Mouse (Mus musculus): ENCODE results near the gene Hps4. TPM values are rescaled to one million over a fixed set of nuclear protein-coding genes. Genes with fewer than 3 reads are reported as not detected.
A peak's percentile ranks its signal among the peaks of the same experiment; 100 is the strongest.
"Not testable (repeated sequence)": the region's sequence is repeated elsewhere in the genome, so short reads cannot be mapped to it uniquely, and the experiment has no call there.

Gene Hps4
- total RNA-seq, 2 experiments from 2014 or later: 26.9 to 38.3 TPM

DNA sequence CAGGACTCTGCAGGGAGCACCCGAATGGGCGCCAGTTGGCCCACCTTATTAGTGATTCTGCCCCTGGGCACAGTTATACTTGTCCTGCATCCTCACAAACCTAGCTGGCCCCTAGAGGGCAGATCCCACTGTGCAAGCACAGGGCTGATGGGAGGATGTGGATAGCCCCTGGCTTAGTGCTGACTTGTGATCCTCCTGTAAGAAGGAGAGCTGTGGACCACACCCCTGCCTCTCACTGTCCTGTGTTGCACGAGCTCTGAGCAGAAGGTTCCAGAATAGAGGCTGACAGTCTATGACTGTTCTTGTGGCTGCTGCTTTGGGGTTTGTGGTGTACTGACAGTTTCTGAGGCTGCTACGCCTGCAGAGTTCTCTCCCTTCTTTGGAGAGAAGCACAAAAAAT lies 41.2 kb upstream of the Hps4 start:
- intact Hi-C loops (cut with DNase I): no loop called here
- peak; percentile 8 for TF ChIP-seq CTCF (IDR thresholded peaks at IDR 0.05)
- H3K4me3 ChIP-seq: no peak overlapping the region
- no peak for DNase-seq (ENCODE audit: extremely low spot score in 1 of 2, low spot score in 2 of 2)
- H3K27ac ChIP-seq: no peak overlapping the region

- Histone ChIP-seq H3K27ac (no peak overlapping the region), H3K4me3 (no peak overlapping the region)
- TF ChIP-seq CTCF (IDR thresholded peaks at IDR 0.05): no peak
- no peak for DNase-seq (ENCODE audit: extremely low spot score in 1 of 2, low spot score in 2 of 2)
- intact Hi-C loops (cut with DNase I): no loop called here
Observed at GRCm38 (mm10) chr5:112302310-112302709, 40.6 kb upstream of the Hps4 start.

DNA sequence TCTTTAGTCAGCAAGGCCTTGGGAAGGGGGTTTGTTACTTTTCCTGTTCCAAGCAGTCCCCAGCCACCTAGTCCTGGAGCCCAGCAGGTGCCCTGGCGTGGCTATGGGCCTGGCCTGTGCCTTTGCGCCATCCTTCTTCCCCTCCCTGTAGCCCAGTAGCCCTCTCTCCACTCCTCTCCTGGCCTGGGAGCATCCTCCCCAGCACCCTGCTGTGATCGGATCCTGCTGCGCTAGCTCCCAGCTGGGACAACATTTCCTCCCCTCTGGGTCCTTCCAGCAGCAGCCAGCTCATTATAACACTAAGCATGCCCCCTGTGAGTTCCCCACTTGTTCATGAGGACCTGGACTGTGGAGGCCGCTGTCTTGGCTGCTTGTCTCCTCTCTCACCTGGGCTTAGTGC lies 37.0 kb upstream of the Hps4 start:
- H3K4me3 ChIP-seq: no peak overlapping the region
- H3K27ac ChIP-seq: 0 out of 2 replicates have a peak overlapping the region, but pooled peaks have one; percentile 19
- TF ChIP-seq CTCF (IDR thresholded peaks at IDR 0.05): no peak

DNA sequence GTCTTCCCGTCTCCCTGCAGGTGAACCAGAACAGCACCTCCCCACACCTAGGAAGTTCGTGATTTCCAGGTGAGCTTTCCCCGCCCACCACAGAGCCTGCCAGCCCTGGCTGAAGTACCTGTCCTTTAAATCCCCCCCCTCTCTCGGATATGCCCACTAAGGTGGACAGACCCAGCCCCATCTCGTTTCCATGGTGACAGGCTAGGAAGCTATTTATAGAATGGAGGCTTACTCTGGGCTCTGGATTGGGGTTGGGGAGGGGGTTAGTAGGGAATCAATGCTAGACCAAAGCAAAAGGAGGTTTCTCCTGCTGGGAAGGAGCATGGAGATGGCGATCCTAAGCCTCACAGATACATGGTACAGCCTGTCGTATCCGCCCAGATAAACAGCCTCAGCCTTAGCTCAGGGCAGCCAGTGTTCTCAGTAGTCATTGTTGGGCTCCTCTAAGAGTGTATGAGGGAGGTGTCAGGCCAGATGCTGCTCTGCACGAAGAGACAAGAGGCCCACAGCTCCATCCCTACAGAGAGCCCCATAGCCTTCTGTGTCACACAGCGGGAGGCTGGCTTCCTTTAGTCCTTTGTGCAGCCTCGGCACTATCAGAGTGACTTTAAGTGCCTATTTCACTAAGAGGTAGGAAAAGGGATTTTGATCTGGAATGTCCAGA lies 29.5 kb upstream of the Hps4 start:
- DNase-seq (ENCODE audit: extremely low spot score in 1 of 2, low spot score in 2 of 2): no peak
- peak overlapping the region; percentile 69 for H3K27ac ChIP-seq
- no peak overlapping the region for H3K4me3 ChIP-seq
- TF ChIP-seq CTCF (IDR thresholded peaks at IDR 0.05): no peak
- intact Hi-C loops (cut with DNase I): no loop called here

More for the DNA sequence above, 37.0 kb upstream of the Hps4 start:
- no peak for DNase-seq (ENCODE audit: extremely low spot score in 1 of 2, low spot score in 2 of 2)
- intact Hi-C loops (cut with DNase I): no loop called here

GRCm38 (mm10) chr5:112316468-112316867 lies 26.4 kb upstream of the Hps4 start:
- no peak for TF ChIP-seq CTCF (IDR thresholded peaks at IDR 0.05)
- no peak overlapping the region for H3K27ac ChIP-seq
- H3K4me3 ChIP-seq: no peak overlapping the region
- intact Hi-C loops (cut with DNase I): no loop called here
- DNase-seq (ENCODE audit: extremely low spot score in 1 of 2, low spot score in 2 of 2): no peak

DNA sequence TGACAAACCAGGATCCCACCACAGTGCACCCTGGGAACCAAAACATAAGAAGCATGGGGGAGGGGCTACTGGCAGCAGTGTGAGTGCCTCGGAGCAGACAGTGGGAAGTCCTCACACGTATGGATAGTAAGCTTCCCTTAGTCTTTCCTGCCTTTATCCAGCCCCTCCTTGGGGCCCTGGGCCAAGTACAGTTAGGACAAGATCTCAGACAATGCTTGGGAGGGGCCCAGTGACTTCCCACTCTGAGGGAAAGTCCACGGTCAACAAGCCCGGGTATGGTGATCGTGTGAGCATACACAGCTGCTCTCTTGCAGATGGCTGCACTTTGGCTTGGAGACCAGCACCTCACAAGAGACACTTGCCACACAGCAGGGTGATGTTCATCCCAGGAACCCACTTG lies 25.6 kb upstream of the Hps4 start:
- intact Hi-C loops (cut with DNase I): no loop called here
- no peak overlapping the region for H3K27ac ChIP-seq
- TF ChIP-seq CTCF (IDR thresholded peaks at IDR 0.05): no peak
- DNase-seq (ENCODE audit: extremely low spot score in 1 of 2, low spot score in 2 of 2): no peak
- no peak overlapping the region for H3K4me3 ChIP-seq

DNA sequence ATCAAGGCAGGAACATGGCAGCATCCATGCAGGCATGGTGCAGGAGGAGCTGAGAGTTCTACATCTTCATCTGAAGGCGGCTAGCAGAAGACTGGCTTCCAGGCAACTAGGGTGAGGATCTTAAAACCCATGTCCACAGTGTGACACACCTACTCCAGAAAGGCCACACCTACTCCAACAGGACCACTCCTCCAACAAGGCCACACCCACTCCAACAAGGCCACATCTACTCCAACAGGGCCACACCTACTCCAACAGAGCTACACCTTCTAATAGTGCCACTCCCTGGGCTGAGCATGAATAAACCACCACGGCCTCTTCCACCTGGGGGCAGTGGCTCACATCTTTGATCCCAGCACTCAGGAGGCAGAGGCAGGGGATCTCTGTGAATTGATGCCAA lies 23.5 kb upstream of the Hps4 start:
- intact Hi-C loops (cut with DNase I); DNase-seq (ENCODE audit: extremely low spot score in 1 of 2, low spot score in 2 of 2); H3K4me3 ChIP-seq: not testable (repeated sequence)
- peak overlapping the region; percentile 81; the same call in 1 of the 2 replicates for H3K27ac ChIP-seq

- intact Hi-C loops (cut with DNase I): loop anchor here (2.0 kb wide), 1 partner anchor 92 kb away; no protein-coding TSS in a partner anchor
- no peak for TF ChIP-seq CTCF (IDR thresholded peaks at IDR 0.05)
- peak in 1 of 2 experiments; percentile 25 for DNase-seq (ENCODE audit: extremely low spot score in 1 of 2, low spot score in 2 of 2)
- Histone ChIP-seq H3K4me3 (no peak overlapping the region), H3K27ac (peak overlapping the region; percentile 81)
Observed at GRCm38 (mm10) chr5:112320379-112320778, 22.5 kb upstream of the Hps4 start.

DNA sequence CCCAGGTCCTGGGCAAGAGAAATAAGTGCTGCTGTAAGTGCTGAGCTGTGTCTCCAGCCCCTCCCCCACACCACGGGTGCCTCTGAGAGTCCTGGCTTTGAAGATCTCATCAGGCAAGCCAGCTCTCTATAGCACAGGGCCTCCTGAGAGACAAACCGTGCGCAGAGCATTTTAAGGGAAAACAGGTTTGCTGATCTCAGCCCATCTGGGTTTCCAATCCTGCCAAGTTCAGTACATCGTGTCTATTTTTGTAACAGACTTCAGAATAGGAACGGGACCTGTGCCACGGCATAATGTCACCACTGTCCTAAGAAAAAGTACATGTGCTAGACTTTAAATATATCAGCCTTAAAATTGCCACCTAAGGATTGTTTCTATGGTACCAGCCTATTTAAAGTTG lies 21.9 kb upstream of the Hps4 start:
- intact Hi-C loops (cut with DNase I): loop anchor here (2.0 kb wide), 1 partner anchor 92 kb away; no protein-coding TSS in a partner anchor
- Histone ChIP-seq H3K4me3 (no peak overlapping the region), H3K27ac (peak overlapping the region; percentile 81)
- DNase-seq (ENCODE audit: extremely low spot score in 1 of 2, low spot score in 2 of 2): peak; percentile 56 to 68
- TF ChIP-seq CTCF (IDR thresholded peaks at IDR 0.05): no peak

GRCm38 (mm10) chr5:112321376-112321775 lies 21.5 kb upstream of the Hps4 start:
- Histone ChIP-seq H3K4me3 (no peak overlapping the region), H3K27ac (peak overlapping the region; percentile 74)
- TF ChIP-seq CTCF (IDR thresholded peaks at IDR 0.05): no peak
- intact Hi-C loops (cut with DNase I): loop anchor here (2.0 kb wide), 1 partner anchor 93 kb away; no protein-coding TSS in a partner anchor
- no peak for DNase-seq (ENCODE audit: extremely low spot score in 1 of 2, low spot score in 2 of 2)

DNA sequence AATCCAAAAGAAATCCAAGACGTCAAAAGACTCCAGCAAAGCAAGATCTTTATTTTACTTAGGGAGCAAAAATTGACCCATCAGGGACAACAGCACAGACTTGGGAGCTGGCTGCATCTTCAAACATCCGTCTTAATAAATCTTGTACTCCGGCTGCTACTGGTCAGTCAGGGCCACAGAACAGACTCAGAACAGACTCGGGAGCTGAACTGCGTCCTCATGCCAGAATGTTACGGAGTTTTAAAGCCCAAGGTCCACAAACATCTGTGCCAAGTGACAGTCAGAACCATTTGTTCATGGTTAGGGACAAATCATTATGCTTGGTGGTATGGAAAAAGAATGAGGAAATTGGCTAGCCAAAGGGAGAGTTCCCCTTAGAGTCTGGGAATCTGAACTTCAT lies 19.6 kb upstream of the Hps4 start:
- DNase-seq (ENCODE audit: extremely low spot score in 1 of 2, low spot score in 2 of 2): no peak
- intact Hi-C loops (cut with DNase I): no loop called here
- H3K4me3 ChIP-seq: no peak overlapping the region
- H3K27ac ChIP-seq: no peak overlapping the region
- no peak for TF ChIP-seq CTCF (IDR thresholded peaks at IDR 0.05)

DNA sequence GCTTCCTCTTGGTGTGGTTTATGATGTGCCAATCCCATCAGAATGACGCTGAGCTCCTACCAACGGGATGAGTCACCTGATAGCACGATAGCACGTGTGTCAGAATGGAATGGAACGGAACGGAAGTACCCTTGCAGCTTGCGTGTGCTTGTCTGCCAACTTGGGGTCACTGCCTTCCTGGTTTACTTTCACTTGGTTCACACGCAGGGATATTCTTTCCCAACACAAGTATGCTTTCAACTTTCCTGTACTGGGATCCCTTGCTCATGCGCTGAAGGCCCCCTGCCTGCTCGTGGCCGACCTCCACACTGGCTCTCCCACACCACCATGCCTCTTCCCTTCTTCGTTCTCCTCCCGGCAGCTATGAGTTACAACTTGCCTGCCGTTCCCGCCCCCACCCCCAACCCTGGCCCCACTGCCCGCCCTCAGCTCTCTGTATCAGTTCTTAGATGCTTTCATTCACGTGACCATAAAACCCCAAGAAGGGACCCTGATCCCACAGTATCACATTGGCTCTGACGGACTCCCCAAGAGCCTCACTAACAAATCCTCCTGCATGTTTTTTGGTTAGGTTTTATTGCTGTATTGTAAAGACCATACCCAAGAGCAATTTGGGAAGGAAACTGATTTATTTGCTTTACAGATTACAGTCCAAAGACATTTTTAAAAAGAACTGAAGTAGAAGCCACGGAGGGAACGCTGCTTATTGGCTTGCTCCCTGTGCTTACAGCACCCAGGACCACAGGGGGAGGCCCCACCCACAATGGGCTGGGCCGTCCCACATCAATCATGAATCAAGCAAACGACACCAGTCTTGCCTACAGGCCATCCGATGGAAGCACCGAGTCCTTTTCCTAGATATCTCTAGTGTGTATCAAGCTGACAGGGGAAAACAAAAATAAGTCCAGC lies 18.0 kb upstream of the Hps4 start:
- intact Hi-C loops (cut with DNase I): no loop called here
- no peak for TF ChIP-seq CTCF (IDR thresholded peaks at IDR 0.05)
- H3K27ac ChIP-seq: no peak overlapping the region
- no peak overlapping the region for H3K4me3 ChIP-seq
- no peak for DNase-seq (ENCODE audit: extremely low spot score in 1 of 2, low spot score in 2 of 2)

All from left cerebral cortex, adult 2 months (tissue).